Mouse (Mus musculus): ENCODE results near the gene Shank1. TPM values are rescaled to one million over a fixed set of nuclear protein-coding genes. Genes with fewer than 3 reads are reported as not detected.

Gene Shank1
- polyA plus RNA-seq, 1 experiment from 2014 or later = 9.5 TPM

DNA sequence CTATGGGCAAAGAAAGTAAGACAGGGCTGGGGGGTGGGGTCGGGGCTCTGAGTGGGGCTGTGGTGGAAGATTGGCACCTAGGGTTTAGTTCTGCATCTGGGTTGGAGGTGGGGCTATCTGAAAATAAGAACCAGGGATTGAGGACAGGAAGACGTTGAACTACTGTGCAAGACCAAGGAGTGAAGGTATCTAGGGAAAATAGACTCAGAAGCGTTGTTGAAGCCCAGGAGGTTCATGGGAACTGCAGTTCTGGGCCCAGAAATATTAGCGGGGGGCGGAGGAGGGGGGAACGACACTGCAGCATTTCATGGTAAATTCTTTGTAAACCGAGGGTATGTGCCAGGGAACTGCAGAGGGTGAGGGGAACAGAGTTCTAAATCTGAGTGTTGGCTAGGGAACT, 63.4 kb downstream of the Shank1 start:
- Histone ChIP-seq H3K27me3 (replicated peaks; ENCODE audit: control insufficient read depth, insufficient read depth, low read length) (no peaks in the 10 kb centered on the region), H3K9ac (ENCODE audit: low read length) (peak overlapping the region; percentile 37; the same call in 1 of the 2 replicates), H3K36me3 (ENCODE audit: control insufficient read depth, insufficient read depth, low read length) (no peaks in the 10 kb centered on the region), H3K4me3 (ENCODE audit: low read depth, low read length) (peak overlapping the region; percentile 57), H3K27ac (ENCODE audit: low read depth, low read length) (no peak overlapping the region), H3K4me2 (ENCODE audit: low read length) (peak overlapping the region; percentile 80), H3K9me3 (replicated peaks; ENCODE audit: control insufficient read depth, low read length) (no peaks in the 10 kb centered on the region), H3K4me1 (ENCODE audit: control insufficient read depth, insufficient read depth, low read length) (peaks cover 7% of the 10 kb centered on the region)
- ATAC-seq (peak; percentile 37), DNase-seq (ENCODE audit: low spot score) (no peak)
- WGBS = 15% methylated on average over 7 of the region's 7 CpGs

DNA sequence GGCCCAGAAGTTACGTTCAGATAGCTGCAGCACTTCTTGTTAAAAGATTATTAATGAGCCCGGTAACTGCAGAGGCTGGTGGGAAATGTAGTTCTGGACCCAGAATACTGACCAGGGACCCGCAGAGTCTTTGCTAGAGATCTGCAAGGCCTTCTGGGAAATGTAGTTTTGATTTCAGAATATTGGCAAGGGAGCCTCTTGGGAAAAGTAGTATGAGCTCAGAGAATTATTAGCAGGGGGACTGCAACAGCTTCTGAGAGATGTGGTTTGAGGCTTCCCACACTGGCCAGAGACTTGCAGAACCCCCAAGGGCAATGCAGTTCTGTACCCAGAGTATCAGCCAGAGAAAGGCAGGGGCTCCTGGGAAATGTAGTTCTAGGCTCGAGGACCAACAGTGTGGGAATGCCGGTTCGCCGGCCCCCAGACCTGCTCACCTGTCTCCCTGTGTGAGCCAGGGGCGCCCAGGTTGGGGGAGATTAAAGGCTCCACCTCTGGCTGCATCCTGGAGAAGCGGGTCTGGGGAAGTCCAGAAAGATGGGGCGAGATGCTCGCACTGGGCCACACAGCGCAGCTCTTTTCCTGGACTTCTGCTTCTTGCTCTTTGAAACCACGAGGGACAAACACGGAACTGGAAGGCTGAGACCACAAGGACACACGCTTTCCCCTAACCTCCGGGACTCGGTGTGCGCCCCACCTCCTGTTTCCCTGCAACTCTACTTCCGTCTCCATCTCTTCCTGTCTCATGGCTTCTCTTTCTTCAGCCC, 64.0 kb downstream of the Shank1 start:
- WGBS = under 1% methylated on average over 19 of the region's 19 CpGs
- DNase-seq (ENCODE audit: low spot score) = peak; percentile 98
- Histone ChIP-seq H3K9ac (ENCODE audit: low read length) (peak overlapping the region; percentile 71), H3K36me3 (ENCODE audit: control insufficient read depth, insufficient read depth, low read length) (no peaks in the 10 kb centered on the region), H3K27ac (ENCODE audit: low read depth, low read length) (peak overlapping the region; percentile 67), H3K27me3 (replicated peaks; ENCODE audit: control insufficient read depth, insufficient read depth, low read length) (no peaks in the 10 kb centered on the region), H3K4me3 (ENCODE audit: low read depth, low read length) (peak overlapping the region; percentile 57), H3K9me3 (replicated peaks; ENCODE audit: control insufficient read depth, low read length) (no peaks in the 10 kb centered on the region), H3K4me1 (ENCODE audit: control insufficient read depth, insufficient read depth, low read length) (peaks cover 7% of the 10 kb centered on the region), H3K4me2 (ENCODE audit: low read length) (peak overlapping the region; percentile 80)
- ATAC-seq = peak; percentile 93

DNA sequence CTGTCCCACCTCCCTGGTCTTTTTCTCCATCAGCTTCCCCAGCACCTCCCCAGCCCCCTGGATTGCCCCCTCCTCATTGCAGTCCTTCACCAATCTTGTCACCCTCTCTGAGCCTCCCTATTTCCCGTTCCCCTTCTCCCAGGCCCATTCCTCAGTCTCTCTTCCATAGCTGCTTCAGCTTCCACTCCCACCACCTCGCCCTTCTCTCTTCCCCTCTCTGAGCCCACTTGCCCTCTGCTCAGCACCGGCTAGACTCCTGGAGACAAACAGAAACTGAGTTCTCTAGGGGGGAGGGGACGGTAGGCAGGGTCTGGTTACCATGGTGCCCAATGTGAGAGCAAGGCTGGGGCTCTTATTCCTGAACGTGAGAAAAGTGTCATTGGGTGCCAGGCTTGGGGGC, 64.7 kb downstream of the Shank1 start:
- Histone ChIP-seq H3K4me2 (ENCODE audit: low read length) (peak overlapping the region; percentile 80), H3K36me3 (ENCODE audit: control insufficient read depth, insufficient read depth, low read length) (no peaks in the 10 kb centered on the region), H3K4me3 (ENCODE audit: low read depth, low read length) (peak overlapping the region; percentile 57), H3K9me3 (replicated peaks; ENCODE audit: control insufficient read depth, low read length) (no peaks in the 10 kb centered on the region), H3K9ac (ENCODE audit: low read length) (peak overlapping the region; percentile 71), H3K27me3 (replicated peaks; ENCODE audit: control insufficient read depth, insufficient read depth, low read length) (no peaks in the 10 kb centered on the region), H3K4me1 (ENCODE audit: control insufficient read depth, insufficient read depth, low read length) (peaks cover 7% of the 10 kb centered on the region), H3K27ac (ENCODE audit: low read depth, low read length) (peak overlapping the region; percentile 67; the same call in 1 of the 2 replicates)
- ATAC-seq (peak; percentile 35; the same call in 1 of the 2 replicates), DNase-seq (ENCODE audit: low spot score) (peak; percentile 62)
- WGBS = under 1% methylated on average over 5 of the region's 5 CpGs

- ATAC-seq = no peak
These were observed 65.2 kb downstream of the Shank1 start for GRCm38 (mm10) chr7:44375207-44375606.

GRCm38 (mm10) chr7:44375793-44376192, 65.7 kb downstream of the Shank1 start:
- Histone ChIP-seq H3K9ac (ENCODE audit: low read length) (no peak overlapping the region), H3K4me3 (ENCODE audit: low read depth, low read length) (no peak overlapping the region), H3K36me3 (ENCODE audit: control insufficient read depth, insufficient read depth, low read length) (no peaks in the 10 kb centered on the region), H3K27me3 (replicated peaks; ENCODE audit: control insufficient read depth, insufficient read depth, low read length) (no peaks in the 10 kb centered on the region), H3K4me2 (ENCODE audit: low read length) (no peak overlapping the region), H3K4me1 (ENCODE audit: control insufficient read depth, insufficient read depth, low read length) (peaks cover 7% of the 10 kb centered on the region), H3K27ac (ENCODE audit: low read depth, low read length) (no peak overlapping the region), H3K9me3 (replicated peaks; ENCODE audit: control insufficient read depth, low read length) (no peaks in the 10 kb centered on the region)
- ATAC-seq = no peak
- DNase-seq (ENCODE audit: low spot score) = no peak
- WGBS = 54% methylated on average over 3 of the region's 3 CpGs

More at GRCm38 (mm10) chr7:44375207-44375606, 65.2 kb downstream of the Shank1 start:
- WGBS = 4% methylated on average over 10 of the region's 10 CpGs
- Histone ChIP-seq H3K27ac (ENCODE audit: low read depth, low read length) (no peak overlapping the region), H3K9me3 (replicated peaks; ENCODE audit: control insufficient read depth, low read length) (no peaks in the 10 kb centered on the region), H3K27me3 (replicated peaks; ENCODE audit: control insufficient read depth, insufficient read depth, low read length) (no peaks in the 10 kb centered on the region), H3K36me3 (ENCODE audit: control insufficient read depth, insufficient read depth, low read length) (no peaks in the 10 kb centered on the region), H3K4me1 (ENCODE audit: control insufficient read depth, insufficient read depth, low read length) (peaks cover 7% of the 10 kb centered on the region), H3K4me3 (ENCODE audit: low read depth, low read length) (peak overlapping the region; percentile 57), H3K9ac (ENCODE audit: low read length) (peak overlapping the region; percentile 71; the same call in 1 of the 2 replicates), H3K4me2 (ENCODE audit: low read length) (peak overlapping the region; percentile 80)
- DNase-seq (ENCODE audit: low spot score) = no peak

DNA sequence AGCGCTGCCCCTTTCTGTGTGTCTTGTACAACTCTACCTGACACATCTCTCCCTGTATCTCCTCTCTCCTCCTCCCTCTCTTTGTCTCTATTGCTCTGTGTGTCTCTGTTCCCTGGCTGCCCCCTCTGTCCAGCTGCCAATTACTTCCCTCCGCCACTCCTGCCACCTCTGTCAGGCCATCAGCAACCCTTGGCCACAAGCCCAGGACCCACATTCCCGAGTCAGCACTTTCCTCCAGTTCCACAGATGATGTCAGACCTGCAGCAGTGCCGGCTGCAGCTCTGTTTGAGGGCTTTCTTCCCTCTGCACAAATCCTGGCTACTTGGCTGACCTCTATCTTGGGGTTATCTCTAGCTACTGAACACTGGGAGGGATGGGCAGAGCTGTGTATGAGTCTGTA, 68.2 kb downstream of the Shank1 start:
- Histone ChIP-seq H3K4me3 (ENCODE audit: low read depth, low read length) (no peak overlapping the region), H3K36me3 (ENCODE audit: control insufficient read depth, insufficient read depth, low read length) (no peaks in the 10 kb centered on the region), H3K4me2 (ENCODE audit: low read length) (no peak overlapping the region), H3K4me1 (ENCODE audit: control insufficient read depth, insufficient read depth, low read length) (peaks cover 9% of the 10 kb centered on the region), H3K27me3 (replicated peaks; ENCODE audit: control insufficient read depth, insufficient read depth, low read length) (no peaks in the 10 kb centered on the region), H3K27ac (ENCODE audit: low read depth, low read length) (no peak overlapping the region), H3K9me3 (replicated peaks; ENCODE audit: control insufficient read depth, low read length) (no peaks in the 10 kb centered on the region), H3K9ac (ENCODE audit: low read length) (no peak overlapping the region)
- peak; percentile 51 for DNase-seq (ENCODE audit: low spot score)
- no peak for ATAC-seq
- 30% methylated on average over 4 of the region's 4 CpGs for whole genome bisulfite sequencing

DNA sequence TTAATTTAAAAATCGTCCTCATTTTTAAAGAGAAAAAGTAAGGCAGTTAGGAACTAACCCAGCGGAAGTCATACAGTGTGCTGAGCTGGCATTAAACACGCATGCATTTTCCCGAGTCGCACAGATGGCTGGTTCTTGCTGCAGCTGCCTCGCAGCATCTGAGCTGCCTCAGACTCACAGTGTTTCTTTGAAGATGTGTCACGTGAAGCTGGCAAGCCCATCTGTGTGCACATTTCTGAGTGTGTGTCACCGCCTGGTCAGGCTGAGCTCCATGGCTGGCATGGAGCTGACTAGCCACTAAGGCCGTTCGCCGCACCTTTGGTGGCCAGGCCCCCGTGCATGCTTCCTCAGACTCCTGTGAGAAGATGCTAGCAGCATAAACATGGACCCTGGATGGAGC, 72.5 kb downstream of the Shank1 start:
- Histone ChIP-seq H3K4me3 (ENCODE audit: low read depth, low read length) (no peak overlapping the region), H3K36me3 (ENCODE audit: control insufficient read depth, insufficient read depth, low read length) (no peaks in the 10 kb centered on the region), H3K27ac (ENCODE audit: low read depth, low read length) (peak overlapping the region; percentile 94), H3K27me3 (replicated peaks; ENCODE audit: control insufficient read depth, insufficient read depth, low read length) (no peaks in the 10 kb centered on the region), H3K9ac (ENCODE audit: low read length) (peak overlapping the region; percentile 30; the same call in 1 of the 2 replicates), H3K9me3 (replicated peaks; ENCODE audit: control insufficient read depth, low read length) (no peaks in the 10 kb centered on the region), H3K4me2 (ENCODE audit: low read length) (no peak overlapping the region; the same call in 1 of the 2 replicates), H3K4me1 (ENCODE audit: control insufficient read depth, insufficient read depth, low read length) (peaks cover 6% of the 10 kb centered on the region; the same call in 1 of the 2 replicates)
- ATAC-seq = peak; percentile 82
- DNase-seq (ENCODE audit: low spot score) = peak; percentile 94
- WGBS = 62% methylated on average over 12 of the region's 12 CpGs

GRCm38 (mm10) chr7:44383980-44384715, 74.1 kb downstream of the Shank1 start, which contains the start of gene Syt3:
TSS of gene Syt3 (plus strand) at chr7:44384102.
- Histone ChIP-seq H3K27ac (ENCODE audit: low read depth, low read length) (peak within 1 kb of the TSS; percentile 94), H3K9ac (ENCODE audit: low read length) (peak within 1 kb of the TSS; percentile 70), H3K36me3 (ENCODE audit: control insufficient read depth, insufficient read depth, low read length) (no peaks in the 10 kb centered on the region), H3K4me1 (ENCODE audit: control insufficient read depth, insufficient read depth, low read length) (peaks cover 6% of the 10 kb centered on the region; the same call in 1 of the 2 replicates), H3K4me3 (ENCODE audit: low read depth, low read length) (peak within 1 kb of the TSS; percentile 45), H3K27me3 (replicated peaks; ENCODE audit: control insufficient read depth, insufficient read depth, low read length) (no peaks in the 10 kb centered on the region), H3K4me2 (ENCODE audit: low read length) (peak within 1 kb of the TSS; percentile 93), H3K9me3 (replicated peaks; ENCODE audit: control insufficient read depth, low read length) (no peaks in the 10 kb centered on the region)
- ATAC-seq (peak; percentile 88), DNase-seq (ENCODE audit: low spot score) (peak; percentile 92)
- under 1% methylated on average over 18 of the region's 33 CpGs for WGBS

Data from forebrain, embryonic 14.5 days (tissue).